Mouse (Mus musculus) lung, embryonic 16.5 days (tissue): Measurements from ENCODE around the gene Pik3ca. TPM values are rescaled to one million over a fixed set of nuclear protein-coding genes. Genes with fewer than 3 reads are reported as not detected.

Experiments
- ATAC-seq: fragments of 200-750 bp; cut with Nextera tagmentation; 2 replicates; pipeline ENCODE4 v1.8.0; 2017; ENCODE audit warnings: low read depth, mild to moderate bottlenecking, moderate library complexity
- H3K27ac ChIP-seq: fragments of 300-500 bp; sonication (generic); 2 replicates; pipeline ENCODE4 v1.5.1; 2014; ENCODE audit warnings: mild to moderate bottlenecking, control low read depth, low read length
- H3K27me3 ChIP-seq: fragments of 300-500 bp; sonication (generic); 2 replicates; pipeline ENCODE4 v1.6.1; 2014; ENCODE audit warnings: low read depth, low read length, mixed read lengths; ENCODE audit not compliant: control insufficient read depth, insufficient read depth
- H3K36me3 ChIP-seq: fragments of 300-500 bp; sonication (generic); 2 replicates; pipeline ENCODE4 v1.6.1; 2014; ENCODE audit warnings: low read length; ENCODE audit not compliant: control insufficient read depth, insufficient read depth
- H3K4me1 ChIP-seq: fragments of 300-500 bp; sonication (generic); replicated peaks from 2 replicates; pipeline ENCODE4 v1.6.1; 2014; ENCODE audit warnings: low read length, mixed read lengths; ENCODE audit not compliant: control insufficient read depth, insufficient read depth
- H3K4me2 ChIP-seq: fragments of 300-500 bp; sonication (generic); 2 replicates; pipeline ENCODE4 v1.6.1; 2014; ENCODE audit warnings: low read depth, low read length, control low read depth
- H3K4me3 ChIP-seq: fragments of 300-500 bp; sonication (generic); 2 replicates; pipeline ENCODE4 v1.5.1; 2014; ENCODE audit warnings: mild to moderate bottlenecking, low read length, control low read depth
- H3K9ac ChIP-seq: fragments of 300-500 bp; sonication (generic); 2 replicates; pipeline ENCODE4 v1.6.1; 2014; ENCODE audit warnings: low read length, control low read depth
- H3K9me3 ChIP-seq: fragments of 300-500 bp; sonication (generic); 2 replicates; pipeline ENCODE4 v1.6.1; 2016; ENCODE audit warnings: low read length; ENCODE audit not compliant: control insufficient read depth
- WGBS: fragments of 180-500 bp; shearing (Covaris S2); extraction: QIAGEN DNeasy Blood & Tissue Kit; methylation state at CpG from one replicate; pipeline ENCODE4 v1.1.7; 2014; 5-methylcytosine and 5-hydroxymethylcytosine counted together
- polyA plus RNA-seq: library from polyadenylated mRNA; unstranded; fragments of >200 nt; fragmentation: Nextera tagmentation; extraction: Ambion mirVana; gene quantifications from 2 replicates; pipeline ENCODE4 v1.2.1, GENCODE M21; 2015

Gene Pik3ca
- polyA plus RNA-seq, 1 experiment from 2014 or later, result 10.2 TPM

DNA sequence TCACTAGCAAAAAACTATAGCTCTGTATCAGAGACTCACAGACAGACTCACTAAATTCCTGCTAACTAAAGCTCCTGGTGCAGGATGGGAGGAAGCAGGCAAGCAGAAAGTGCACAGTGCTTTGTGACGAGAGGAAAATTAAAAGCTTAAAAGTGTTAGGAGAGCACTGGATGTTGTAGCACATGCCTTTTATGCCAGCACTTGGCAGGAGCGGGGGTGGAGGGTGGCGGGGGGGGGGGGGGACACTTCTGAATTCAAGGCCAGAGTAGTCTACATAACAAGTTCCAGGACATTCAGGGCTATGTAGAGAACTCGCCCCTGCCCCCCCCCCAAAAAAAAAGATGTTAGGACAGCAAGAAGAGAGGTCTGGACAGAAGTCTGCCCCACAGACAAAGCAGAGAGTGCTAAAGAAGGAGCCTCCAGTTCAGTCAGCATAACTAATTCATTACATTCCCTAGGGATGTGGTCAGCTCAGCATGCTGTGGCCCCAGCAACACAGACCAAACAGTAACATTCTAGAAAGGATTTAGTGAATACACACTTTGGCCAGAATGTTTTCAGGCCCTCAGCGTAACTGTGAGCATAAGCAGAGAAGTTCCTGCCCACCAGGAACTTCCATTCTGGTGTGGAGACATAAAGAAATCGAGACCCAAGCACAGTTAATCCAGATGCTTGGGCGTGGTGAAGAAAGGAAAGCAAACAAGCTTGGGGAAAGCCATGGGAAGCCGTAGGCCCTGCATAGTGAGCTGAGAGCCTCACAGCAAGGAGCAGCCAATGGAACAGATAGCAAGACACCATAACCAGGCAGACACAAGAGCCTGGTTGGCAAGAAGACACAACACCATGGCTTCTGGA lies 98.6 kb downstream of the Pik3ca start:
- no peaks in the 10 kb centered on the region for H3K36me3 ChIP-seq

DNA sequence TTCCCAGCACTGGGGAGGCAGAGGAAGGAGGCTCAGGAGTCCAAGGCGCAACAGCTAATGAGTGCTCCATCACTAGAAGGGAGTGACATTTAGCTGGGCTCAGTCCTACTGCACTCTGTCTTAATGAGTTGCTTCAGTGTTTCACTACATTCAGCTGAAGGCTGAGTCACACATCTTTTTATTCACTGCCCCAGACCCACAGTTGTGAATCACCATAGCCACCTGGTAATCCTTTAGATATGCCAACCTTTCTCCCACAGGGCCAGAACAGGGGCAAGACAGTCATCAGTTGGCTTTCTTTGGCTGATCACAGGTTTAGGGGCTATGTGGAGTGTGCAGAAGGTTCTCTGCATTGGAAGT lies 99.2 kb downstream of the Pik3ca start:
- H3K4me1 ChIP-seq, result no peaks in the 10 kb centered on the region
- H3K27ac ChIP-seq, result no peak overlapping the region
- no peaks in the 10 kb centered on the region for H3K36me3 ChIP-seq
- H3K9ac ChIP-seq, result no peak overlapping the region
- H3K4me2 ChIP-seq, result no peak overlapping the region
- WGBS, result 90% methylated on average over 1 of the region's 1 CpGs
- H3K9me3 ChIP-seq, result no peaks in the 10 kb centered on the region
- ATAC-seq, result no peak
- no peaks in the 10 kb centered on the region for H3K27me3 ChIP-seq
- no peak overlapping the region for H3K4me3 ChIP-seq

More for the DNA sequence above, 98.6 kb downstream of the Pik3ca start:
- no peak overlapping the region for H3K4me2 ChIP-seq
- no peaks in the 10 kb centered on the region for H3K4me1 ChIP-seq
- H3K4me3 ChIP-seq, result no peak overlapping the region
- H3K27me3 ChIP-seq, result no peaks in the 10 kb centered on the region
- no peak overlapping the region for H3K9ac ChIP-seq
- 46% methylated on average over 7 of the region's 8 CpGs for WGBS
- no peak overlapping the region for H3K27ac ChIP-seq
- ATAC-seq, result no peak
- no peaks in the 10 kb centered on the region for H3K9me3 ChIP-seq

DNA sequence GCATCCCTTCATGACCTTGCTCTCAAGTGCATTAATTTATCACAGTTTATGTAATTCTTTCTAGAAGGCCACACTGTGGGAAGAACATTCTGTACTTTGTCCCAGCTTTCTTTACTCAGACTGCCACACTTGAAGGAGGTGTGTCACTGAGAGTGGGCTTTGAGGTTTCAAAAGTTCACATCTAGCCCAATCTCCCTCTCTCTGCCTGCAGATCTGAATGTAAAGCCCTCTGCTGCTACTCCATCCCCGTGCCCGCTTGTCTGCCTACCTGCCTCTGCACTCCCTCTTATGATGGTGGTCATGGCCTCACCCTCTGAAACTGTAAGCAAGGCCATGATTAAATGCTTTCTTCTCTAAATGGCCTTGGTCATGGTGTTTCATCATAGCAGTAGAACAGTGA lies 102.9 kb downstream of the Pik3ca start:
- 90% methylated on average over 2 of the region's 2 CpGs for WGBS
- H3K27me3 ChIP-seq, result no peaks in the 10 kb centered on the region
- no peak overlapping the region for H3K4me3 ChIP-seq
- no peaks in the 10 kb centered on the region for H3K9me3 ChIP-seq
- no peak overlapping the region for H3K9ac ChIP-seq
- H3K4me1 ChIP-seq, result no peaks in the 10 kb centered on the region
- no peak overlapping the region for H3K27ac ChIP-seq
- no peak for ATAC-seq
- H3K36me3 ChIP-seq, result no peaks in the 10 kb centered on the region
- H3K4me2 ChIP-seq, result no peak overlapping the region

DNA sequence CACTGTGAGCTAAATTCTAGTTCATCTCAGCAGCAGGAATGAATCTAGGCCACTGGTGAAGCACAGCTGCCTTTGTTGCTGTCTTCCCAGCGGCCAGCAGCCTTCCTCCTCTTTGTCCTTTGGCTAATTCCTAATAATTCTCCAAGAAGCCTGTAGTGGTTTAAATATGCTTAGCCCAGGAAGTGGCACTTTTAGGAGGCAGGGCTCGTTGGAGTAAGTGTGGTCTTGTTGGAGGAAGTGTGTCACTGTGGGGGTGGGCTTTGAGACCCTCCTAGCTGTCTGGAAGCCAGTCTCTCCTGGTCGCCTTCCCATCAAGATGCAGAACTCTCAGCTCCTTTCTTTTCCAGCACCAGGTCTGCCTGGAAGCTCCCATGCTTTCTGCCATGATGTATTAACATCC lies 108.4 kb downstream of the Pik3ca start:
- Histone ChIP-seq H3K9ac (no peak overlapping the region), H3K27ac (no peak overlapping the region), H3K4me2 (no peak overlapping the region), H3K9me3 (no peaks in the 10 kb centered on the region), H3K4me1 (no peaks in the 10 kb centered on the region; the same call in 1 of the 2 replicates), H3K4me3 (no peak overlapping the region), H3K36me3 (no peaks in the 10 kb centered on the region), H3K27me3 (no peaks in the 10 kb centered on the region)
- 48% methylated on average over 3 of the region's 3 CpGs for WGBS
- no peak for ATAC-seq

DNA sequence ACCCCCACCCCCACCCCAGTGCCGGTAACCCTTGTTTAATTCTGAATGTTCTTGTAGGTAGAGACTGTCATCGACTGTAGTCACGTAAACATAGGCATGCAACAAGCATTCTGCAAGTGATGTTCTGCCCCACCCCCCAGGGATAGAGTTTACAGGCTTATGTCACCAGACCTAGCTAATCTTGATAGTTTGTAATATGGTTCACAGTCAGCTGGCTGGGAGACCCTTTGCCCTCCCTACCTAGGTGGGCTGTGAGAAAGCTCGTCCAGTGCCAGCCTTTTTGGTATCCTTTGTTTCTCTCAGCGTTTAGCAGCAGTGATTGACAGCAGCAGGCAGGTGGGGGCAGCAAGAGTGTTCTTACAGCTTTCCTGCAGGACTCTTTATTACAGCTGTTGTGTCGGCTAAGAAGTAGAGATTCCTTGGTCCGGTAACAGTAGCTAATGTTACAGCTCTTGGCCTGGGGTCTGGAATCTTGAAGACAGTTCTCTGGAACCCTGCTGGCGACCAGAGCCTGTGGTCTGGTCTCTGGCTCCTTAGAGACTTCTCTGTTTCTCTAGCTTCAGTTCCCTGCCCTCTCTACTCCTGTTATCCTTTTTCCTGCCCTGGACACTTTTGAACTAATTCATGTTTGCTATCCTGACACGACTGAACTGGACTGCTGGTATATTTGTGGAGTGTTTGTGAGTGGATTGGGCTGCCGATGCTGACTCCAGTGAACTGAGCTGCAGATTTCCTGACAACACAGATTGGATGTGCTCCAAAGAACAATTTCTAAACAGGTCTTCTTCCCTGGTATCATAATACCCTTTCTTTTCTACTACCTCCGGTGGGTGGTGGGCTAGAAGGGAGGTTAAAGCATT lies 109.1 kb downstream of the Pik3ca start:
- WGBS, result 50% methylated on average over 11 of the region's 11 CpGs

DNA sequence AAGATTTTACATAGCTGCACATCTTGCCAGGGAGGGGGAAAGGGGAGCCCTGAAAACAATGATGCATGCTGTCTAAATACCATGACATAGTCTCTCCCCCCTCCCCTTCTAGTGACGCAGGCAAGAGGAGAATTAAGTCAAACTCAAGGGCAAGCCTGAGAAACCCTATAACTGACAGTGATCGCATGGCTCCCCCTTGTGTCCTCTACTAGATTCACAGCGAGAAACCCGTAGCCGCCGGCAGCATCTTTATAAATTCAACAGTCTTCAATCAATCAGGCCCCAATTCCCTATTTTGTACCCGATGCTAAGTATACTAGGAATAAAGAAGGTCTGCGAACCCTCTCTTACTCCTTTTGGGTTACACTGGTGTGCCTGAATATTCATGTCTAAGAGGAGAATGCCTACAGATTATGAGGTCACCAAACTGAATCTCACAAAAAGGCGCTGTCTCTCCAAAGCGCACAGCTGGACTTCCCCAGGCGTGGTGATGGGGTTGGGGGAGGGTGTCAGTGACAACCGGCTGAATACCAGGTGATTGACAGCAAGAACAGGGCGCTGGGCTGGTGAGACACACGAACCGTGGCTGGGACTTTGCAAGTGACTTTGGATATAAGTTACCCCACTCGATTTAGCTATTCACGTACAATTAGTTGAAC lies 111.3 kb downstream of the Pik3ca start:
- WGBS, result 2% methylated on average over 17 of the region's 17 CpGs
- Histone ChIP-seq H3K4me2 (peak overlapping the region; percentile 63), H3K4me3 (peak overlapping the region; percentile 22; the same call in 1 of the 2 replicates), H3K27me3 (no peaks in the 10 kb centered on the region), H3K36me3 (no peaks in the 10 kb centered on the region), H3K4me1 (peaks cover 7% of the 10 kb centered on the region; the same call in 1 of the 2 replicates), H3K27ac (no peak overlapping the region), H3K9me3 (no peaks in the 10 kb centered on the region), H3K9ac (no peak overlapping the region)
- ATAC-seq, result no peak

More for the DNA sequence above, 109.1 kb downstream of the Pik3ca start:
- H3K27ac ChIP-seq, result no peak overlapping the region
- no peaks in the 10 kb centered on the region for H3K36me3 ChIP-seq
- no peak overlapping the region for H3K4me3 ChIP-seq
- no peak overlapping the region for H3K9ac ChIP-seq
- H3K4me2 ChIP-seq, result no peak overlapping the region
- no peak for ATAC-seq
- peaks cover 2% of the 10 kb centered on the region; the same call in 1 of the 2 replicates for H3K4me1 ChIP-seq
- no peaks in the 10 kb centered on the region for H3K27me3 ChIP-seq
- H3K9me3 ChIP-seq, result no peaks in the 10 kb centered on the region

DNA sequence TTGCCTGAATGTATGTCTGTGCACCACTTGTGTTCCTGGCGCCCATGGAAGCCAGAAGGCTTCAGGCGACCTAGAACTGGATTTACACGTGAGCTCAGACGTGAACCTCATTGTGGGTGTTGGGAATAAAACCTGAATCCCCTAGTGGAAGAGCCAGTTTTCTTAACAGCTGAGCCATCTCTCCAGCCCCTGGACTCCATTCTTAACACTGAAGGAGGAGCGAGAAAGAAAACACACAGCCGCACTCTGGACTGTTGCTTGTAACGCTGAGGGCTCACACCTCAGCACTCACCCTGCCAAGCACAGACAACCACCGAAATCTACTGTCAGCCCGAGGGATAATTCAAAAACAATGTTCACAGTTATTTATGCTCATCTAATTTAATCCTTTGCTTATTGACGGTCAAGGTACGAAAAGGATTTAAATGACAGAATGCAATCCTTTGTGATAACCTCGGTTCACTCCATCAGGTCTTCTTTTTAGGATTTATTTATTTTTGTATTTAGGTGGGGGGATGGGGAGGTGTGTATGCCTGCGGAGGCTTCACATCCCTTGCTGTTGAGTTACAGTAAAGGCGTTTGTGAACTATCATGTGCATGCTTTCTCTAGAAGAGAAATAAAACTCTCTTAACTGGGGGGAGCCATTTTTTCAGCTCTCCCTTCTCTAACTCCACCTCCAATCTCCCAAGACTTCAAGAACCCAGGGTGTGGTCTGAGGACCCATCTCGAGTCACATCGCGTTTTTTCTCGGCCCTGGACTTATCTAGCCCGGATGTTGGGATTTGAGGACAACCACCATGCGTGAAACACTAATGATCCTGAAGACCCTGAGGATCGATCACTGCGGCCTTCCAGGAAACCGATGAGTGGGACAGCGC lies 112.3 kb downstream of the Pik3ca start, which contains the start of gene Zfp639:
TSS of gene Zfp639 (plus strand) at position 764 of the 879 bp plus-strand sequence.
- ATAC-seq, result no peak; the same call in 1 of the 2 replicates
- 5% methylated on average over 24 of the region's 24 CpGs for WGBS

DNA sequence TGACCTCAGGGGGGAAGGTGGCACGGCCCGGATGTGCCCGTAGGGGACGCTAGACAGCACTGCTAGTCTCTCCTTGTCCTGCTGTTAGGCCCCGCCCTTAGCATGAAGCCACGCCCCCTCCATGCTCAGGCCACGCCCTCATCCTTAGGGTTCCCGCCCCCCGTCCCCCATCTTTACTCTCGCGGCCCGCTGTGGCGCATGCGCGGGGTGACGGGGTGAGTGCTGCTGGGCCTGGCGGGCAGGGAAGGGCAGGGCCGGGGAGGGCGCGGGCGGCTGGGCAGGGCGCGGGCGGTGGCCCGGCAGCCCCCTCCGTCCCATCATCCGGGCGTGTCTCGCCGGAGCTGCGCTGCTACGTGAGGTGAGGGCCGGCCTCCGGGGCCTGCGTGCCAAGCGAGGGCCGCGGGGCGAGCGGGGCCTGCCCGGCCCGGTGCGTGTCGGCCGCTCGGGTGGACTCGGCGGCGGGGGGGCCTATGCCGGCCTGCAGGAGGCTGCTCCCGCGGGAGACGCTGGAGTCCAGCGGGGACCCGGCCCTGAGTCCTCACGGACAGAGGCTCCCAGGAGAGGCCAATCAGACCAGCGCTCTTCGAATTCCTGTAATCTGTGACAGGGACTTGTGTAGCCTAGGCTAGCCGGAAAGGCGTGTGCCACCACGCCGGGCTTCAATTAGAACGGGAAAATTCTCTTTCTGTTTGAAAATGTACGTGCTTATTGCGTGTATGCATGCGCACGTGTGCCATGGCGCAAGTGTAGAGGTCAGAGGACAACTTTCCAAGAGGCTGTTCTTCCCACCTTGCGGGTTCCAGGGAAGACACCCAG lies 113.1 kb downstream of the Pik3ca start:
- no peaks in the 10 kb centered on the region for H3K27me3 ChIP-seq
- peak overlapping the region; percentile 63 for H3K4me2 ChIP-seq
- under 1% methylated on average over 51 of the region's 69 CpGs for WGBS
- H3K36me3 ChIP-seq, result peaks cover 7% of the 10 kb centered on the region
- H3K9ac ChIP-seq, result peak overlapping the region; percentile 95
- peak overlapping the region; percentile 91 for H3K27ac ChIP-seq
- peak overlapping the region; percentile 92 for H3K4me3 ChIP-seq
- H3K4me1 ChIP-seq, result peaks cover 7% of the 10 kb centered on the region; the same call in 1 of the 2 replicates
- peak; percentile 96 for ATAC-seq
- H3K9me3 ChIP-seq, result no peaks in the 10 kb centered on the region

More for the DNA sequence above, 112.3 kb downstream of the Pik3ca start, which contains the start of gene Zfp639:
- Histone ChIP-seq H3K27me3 (no peaks in the 10 kb centered on the region), H3K9me3 (no peaks in the 10 kb centered on the region), H3K4me3 (peak within 1 kb of the TSS; percentile 92), H3K27ac (peak within 1 kb of the TSS; percentile 91), H3K9ac (peak within 1 kb of the TSS; percentile 95), H3K4me1 (peaks cover 7% of the 10 kb centered on the region; the same call in 1 of the 2 replicates), H3K4me2 (peak within 1 kb of the TSS; percentile 63), H3K36me3 (peaks cover 1% of the 10 kb centered on the region)
